Mouse (Mus musculus): ENCODE measurements around the gene Cdh16. TPM values are rescaled to one million over a fixed set of nuclear protein-coding genes. Genes with fewer than 3 reads are reported as not detected.

The Cdh16 gene
- total and polyA plus RNA-seq, 2 experiments from 2014 or later = not detected

DNA sequence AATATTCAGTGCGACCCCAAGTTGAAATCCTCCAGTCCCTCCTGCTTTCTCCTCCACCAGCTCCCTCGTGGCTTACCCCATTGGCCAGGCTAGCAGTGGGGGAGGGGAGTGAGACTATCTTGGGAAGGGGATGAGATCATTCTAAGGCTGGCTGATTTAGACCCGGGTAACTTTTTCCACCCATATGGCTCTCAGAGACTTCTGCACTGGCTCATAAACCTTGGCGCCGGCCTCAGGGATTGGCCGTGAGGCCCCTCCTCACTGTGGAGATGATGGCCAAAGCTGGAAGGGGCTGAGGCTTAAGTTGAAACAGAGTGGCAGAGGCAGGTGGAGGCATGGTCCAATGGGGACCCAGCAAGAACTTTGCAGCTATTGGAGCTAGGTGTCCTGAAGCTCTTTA, 17.9 kb downstream of the Cdh16 start:
- Histone ChIP-seq H3K9ac (replicated peaks; ENCODE audit: low read length) (no peak overlapping the region), H3K4me3 (ENCODE audit: low read length) (no peak overlapping the region), H3K27ac (no peak overlapping the region), H3K4me2 (ENCODE audit: low read depth, low read length) (no peak overlapping the region), H3K36me3 (ENCODE audit: insufficient read depth, low read length) (no peaks in the 10 kb centered on the region), H3K27me3 (ENCODE audit: insufficient read depth, low read length) (no peaks in the 10 kb centered on the region), H3K9me3 (ENCODE audit: low read length) (no peaks in the 10 kb centered on the region), H3K4me1 (ENCODE audit: insufficient read depth, low read length) (0 out of 2 replicates have a peak, but pooled peaks cover 6% of the 10 kb centered on the region)
- no peak for ATAC-seq
- TF ChIP-seq CTCF (IDR thresholded peaks at IDR 0.05; ENCODE audit: low read depth) = no peak
- no peak for DNase-seq (ENCODE audit: low spot score)
- WGBS = 47% methylated on average over 6 of the region's 6 CpGs

DNA sequence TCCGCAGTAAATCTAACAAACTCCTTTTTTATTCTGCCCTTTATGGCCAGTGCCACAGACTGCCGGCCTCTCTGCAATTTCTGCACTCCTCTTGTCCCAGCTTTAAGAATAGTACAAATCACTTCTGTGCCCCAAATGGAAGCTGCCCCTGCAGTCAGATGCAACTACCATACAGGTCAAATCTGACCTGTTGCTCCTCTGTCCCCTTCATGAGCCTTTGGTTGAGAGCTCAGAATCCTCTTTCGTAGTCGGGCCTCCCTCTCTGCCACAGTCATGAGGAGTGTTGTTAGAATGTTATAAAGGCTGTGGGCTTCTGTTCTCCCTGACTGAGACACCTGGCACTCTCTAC, 21.0 kb downstream of the Cdh16 start:
- H3K36me3 ChIP-seq (ENCODE audit: insufficient read depth, low read length) = no peaks in the 10 kb centered on the region
- no peak for DNase-seq (ENCODE audit: low spot score)
- TF ChIP-seq CTCF (IDR thresholded peaks at IDR 0.05; ENCODE audit: low read depth) = no peak
- WGBS = 77% methylated on average over 4 of the region's 4 CpGs
- H3K9ac ChIP-seq (replicated peaks; ENCODE audit: low read length) = no peak overlapping the region
- no peak for ATAC-seq
- H3K27me3 ChIP-seq (ENCODE audit: insufficient read depth, low read length) = no peaks in the 10 kb centered on the region
- 0 out of 2 replicates have a peak, but pooled peaks cover 6% of the 10 kb centered on the region for H3K4me1 ChIP-seq (ENCODE audit: insufficient read depth, low read length)
- no peak overlapping the region for H3K4me3 ChIP-seq (ENCODE audit: low read length)
- H3K9me3 ChIP-seq (ENCODE audit: low read length) = no peaks in the 10 kb centered on the region
- no peak overlapping the region for H3K4me2 ChIP-seq (ENCODE audit: low read depth, low read length)
- no peak overlapping the region for H3K27ac ChIP-seq

DNA sequence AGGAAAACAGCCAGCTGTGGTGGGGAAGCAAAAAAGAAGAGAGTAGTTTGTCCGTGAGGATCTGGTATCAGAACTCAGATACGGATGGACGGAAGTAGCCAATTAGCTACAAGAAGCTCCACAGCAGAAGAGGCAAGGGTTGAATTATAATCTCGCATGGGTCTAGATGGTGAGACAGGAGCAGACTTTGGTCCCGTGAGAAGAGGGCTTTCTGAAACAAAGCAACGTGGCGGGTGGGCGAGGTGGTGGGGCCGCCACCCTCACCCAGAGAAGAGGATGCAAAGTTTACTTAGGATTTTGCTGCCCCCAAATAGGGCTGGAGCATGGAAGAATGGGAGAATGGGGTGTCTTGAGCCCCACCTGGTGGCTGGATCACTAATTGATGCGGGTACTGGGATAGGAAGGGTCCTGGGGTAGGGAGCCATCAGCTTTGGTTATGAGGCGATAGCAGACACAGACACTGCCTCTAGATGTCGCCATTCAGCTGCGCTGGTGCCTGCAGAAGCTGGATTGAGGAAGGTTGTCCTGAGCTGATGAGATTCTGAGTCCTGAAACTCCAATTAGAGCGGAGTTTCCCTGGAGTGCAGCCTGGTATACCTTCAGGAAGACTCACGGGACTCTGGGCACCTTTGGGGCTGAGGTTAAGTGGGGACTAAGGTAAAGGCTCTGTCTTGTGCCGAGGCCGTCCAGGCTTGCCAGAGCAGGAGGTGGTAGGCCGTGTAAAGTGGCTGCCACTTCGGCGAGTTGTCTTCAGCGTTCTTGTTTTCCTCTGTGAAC, 21.5 kb downstream of the Cdh16 start:
- H3K4me1 ChIP-seq (ENCODE audit: insufficient read depth, low read length) = 0 out of 2 replicates have a peak, but pooled peaks cover 6% of the 10 kb centered on the region
- no peak overlapping the region for H3K9ac ChIP-seq (replicated peaks; ENCODE audit: low read length)
- no peaks in the 10 kb centered on the region for H3K36me3 ChIP-seq (ENCODE audit: insufficient read depth, low read length)
- no peak overlapping the region for H3K27ac ChIP-seq
- H3K4me2 ChIP-seq (ENCODE audit: low read depth, low read length) = peak overlapping the region; percentile 52
- DNase-seq (ENCODE audit: low spot score) = peak; percentile 94
- ATAC-seq = peak; percentile 92
- H3K27me3 ChIP-seq (ENCODE audit: insufficient read depth, low read length) = no peaks in the 10 kb centered on the region
- peak overlapping the region; percentile 11; the same call in 1 of the 2 replicates for H3K4me3 ChIP-seq (ENCODE audit: low read length)
- TF ChIP-seq CTCF (IDR thresholded peaks at IDR 0.05; ENCODE audit: low read depth) = peak; percentile 98
- no peaks in the 10 kb centered on the region for H3K9me3 ChIP-seq (ENCODE audit: low read length)
- WGBS = 19% methylated on average over 21 of the region's 21 CpGs

DNA sequence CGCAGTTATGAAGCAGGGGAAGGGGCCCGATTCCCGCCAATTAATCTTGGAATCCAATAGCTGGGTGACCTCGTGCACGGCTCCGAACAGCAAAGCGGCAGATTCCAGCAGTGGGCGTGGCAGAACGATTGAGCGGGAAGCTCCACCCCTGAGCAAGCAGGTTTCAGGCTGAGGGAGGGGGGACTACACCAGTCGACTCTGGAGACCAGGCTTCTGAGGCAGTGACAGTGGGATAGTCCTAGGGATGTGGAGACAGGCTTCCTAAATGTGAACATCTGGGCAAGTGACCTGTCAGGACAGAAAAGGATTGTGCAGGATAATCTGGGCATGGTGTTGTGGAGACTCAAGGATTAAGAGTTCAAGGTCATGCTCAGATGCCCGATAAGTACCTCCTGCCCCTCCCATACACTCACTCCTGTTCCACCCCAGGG, 22.2 kb downstream of the Cdh16 start:
- H3K4me3 ChIP-seq (ENCODE audit: low read length) = no peak overlapping the region
- WGBS = 3% methylated on average over 12 of the region's 12 CpGs
- H3K9ac ChIP-seq (replicated peaks; ENCODE audit: low read length) = no peak overlapping the region
- peak; percentile 19; the same call in 1 of the 2 replicates for ATAC-seq
- 0 out of 2 replicates have a peak, but pooled peaks cover 6% of the 10 kb centered on the region for H3K4me1 ChIP-seq (ENCODE audit: insufficient read depth, low read length)
- H3K9me3 ChIP-seq (ENCODE audit: low read length) = no peaks in the 10 kb centered on the region
- no peak for DNase-seq (ENCODE audit: low spot score)
- peak overlapping the region; percentile 52 for H3K4me2 ChIP-seq (ENCODE audit: low read depth, low read length)
- no peak for TF ChIP-seq CTCF (IDR thresholded peaks at IDR 0.05; ENCODE audit: low read depth)
- H3K27ac ChIP-seq = no peak overlapping the region
- no peaks in the 10 kb centered on the region for H3K27me3 ChIP-seq (ENCODE audit: insufficient read depth, low read length)
- H3K36me3 ChIP-seq (ENCODE audit: insufficient read depth, low read length) = no peaks in the 10 kb centered on the region

DNA sequence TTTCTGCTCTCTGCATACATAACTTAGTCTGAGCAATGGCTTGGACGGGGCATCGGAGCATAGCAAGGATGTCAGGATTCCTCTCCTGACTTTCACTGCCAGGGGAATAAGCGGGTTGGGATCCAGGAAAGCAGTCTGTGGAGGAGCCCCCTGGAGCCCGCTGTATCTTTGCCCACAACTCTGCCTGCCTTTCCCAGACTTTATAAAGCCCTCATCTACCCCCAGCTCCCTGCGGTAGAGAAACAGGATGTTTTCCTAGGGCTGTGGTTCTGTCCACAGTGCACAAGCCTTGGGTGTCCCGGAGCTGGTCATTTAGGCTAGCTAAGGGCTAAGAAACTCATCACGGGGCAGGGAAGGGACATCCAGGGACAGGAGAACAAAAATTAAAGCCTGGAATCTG, 22.8 kb downstream of the Cdh16 start:
- H3K4me1 ChIP-seq (ENCODE audit: insufficient read depth, low read length) = 0 out of 2 replicates have a peak, but pooled peaks cover 6% of the 10 kb centered on the region
- H3K4me3 ChIP-seq (ENCODE audit: low read length) = no peak overlapping the region
- no peaks in the 10 kb centered on the region for H3K27me3 ChIP-seq (ENCODE audit: insufficient read depth, low read length)
- H3K27ac ChIP-seq = no peak overlapping the region
- H3K9ac ChIP-seq (replicated peaks; ENCODE audit: low read length) = no peak overlapping the region
- peak overlapping the region; percentile 52; the same call in 1 of the 2 replicates for H3K4me2 ChIP-seq (ENCODE audit: low read depth, low read length)
- H3K9me3 ChIP-seq (ENCODE audit: low read length) = no peaks in the 10 kb centered on the region
- WGBS = 29% methylated on average over 7 of the region's 7 CpGs
- TF ChIP-seq CTCF (IDR thresholded peaks at IDR 0.05; ENCODE audit: low read depth) = no peak
- DNase-seq (ENCODE audit: low spot score) = no peak
- ATAC-seq = no peak
- H3K36me3 ChIP-seq (ENCODE audit: insufficient read depth, low read length) = no peaks in the 10 kb centered on the region

DNA sequence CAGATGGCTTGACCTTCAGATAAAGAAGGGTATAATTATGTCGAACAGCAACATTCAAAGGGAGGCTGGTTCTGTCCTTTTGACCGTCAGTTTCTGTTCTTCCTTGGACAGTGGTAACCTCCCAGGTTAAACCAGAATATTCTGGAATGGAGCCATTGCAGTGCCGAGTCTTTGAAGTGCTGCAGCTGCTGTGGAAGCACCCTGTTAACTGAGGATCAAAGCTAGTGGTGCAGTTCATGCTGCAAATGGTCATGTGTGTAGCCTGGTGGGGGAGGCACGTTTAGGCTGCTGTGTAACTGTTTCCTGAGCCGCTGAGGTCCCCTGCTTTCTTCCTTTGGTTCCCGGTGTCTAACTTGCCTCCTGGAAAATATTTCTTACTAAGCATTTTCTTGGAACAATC, 25.7 kb downstream of the Cdh16 start:
- Histone ChIP-seq H3K9me3 (ENCODE audit: low read length) (no peaks in the 10 kb centered on the region), H3K36me3 (ENCODE audit: insufficient read depth, low read length) (peaks cover 18% of the 10 kb centered on the region), H3K4me1 (ENCODE audit: insufficient read depth, low read length) (0 out of 2 replicates have a peak, but pooled peaks cover 6% of the 10 kb centered on the region), H3K27ac (no peak overlapping the region), H3K4me3 (ENCODE audit: low read length) (no peak overlapping the region), H3K4me2 (ENCODE audit: low read depth, low read length) (no peak overlapping the region), H3K27me3 (ENCODE audit: insufficient read depth, low read length) (no peaks in the 10 kb centered on the region), H3K9ac (replicated peaks; ENCODE audit: low read length) (no peak overlapping the region)
- ATAC-seq (no peak), DNase-seq (ENCODE audit: low spot score) (no peak)
- TF ChIP-seq CTCF (IDR thresholded peaks at IDR 0.05; ENCODE audit: low read depth) = no peak
- 67% methylated on average over 6 of the region's 6 CpGs for WGBS

DNA sequence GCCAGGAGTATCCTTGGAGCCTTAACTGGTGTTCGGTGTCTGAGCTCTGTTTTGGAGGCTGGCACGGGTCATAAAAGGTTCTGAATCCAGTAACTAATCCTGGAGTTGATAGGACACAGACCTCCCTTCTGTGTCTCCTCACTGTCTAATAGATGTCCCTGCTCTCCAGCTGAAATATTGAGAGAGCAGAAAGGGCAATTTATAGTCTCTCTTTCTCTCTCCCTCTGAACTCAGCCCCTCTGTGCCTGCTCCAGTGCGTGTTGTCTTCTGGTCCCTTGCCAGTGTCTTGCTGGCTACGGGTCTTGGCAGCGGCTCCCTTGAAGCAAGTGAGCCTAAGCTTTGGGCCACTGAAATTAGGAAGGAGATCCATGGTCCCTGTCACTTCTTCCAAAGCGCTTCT, 26.5 kb downstream of the Cdh16 start:
- no peak for TF ChIP-seq CTCF (IDR thresholded peaks at IDR 0.05; ENCODE audit: low read depth)
- no peaks in the 10 kb centered on the region for H3K9me3 ChIP-seq (ENCODE audit: low read length)
- no peaks in the 10 kb centered on the region for H3K27me3 ChIP-seq (ENCODE audit: insufficient read depth, low read length)
- no peak overlapping the region for H3K4me3 ChIP-seq (ENCODE audit: low read length)
- 0 out of 2 replicates have a peak, but pooled peaks cover 6% of the 10 kb centered on the region for H3K4me1 ChIP-seq (ENCODE audit: insufficient read depth, low read length)
- DNase-seq (ENCODE audit: low spot score) (no peak), ATAC-seq (no peak)
- H3K27ac ChIP-seq = no peak overlapping the region
- H3K9ac ChIP-seq (replicated peaks; ENCODE audit: low read length) = no peak overlapping the region
- WGBS = 60% methylated on average over 6 of the region's 6 CpGs
- H3K36me3 ChIP-seq (ENCODE audit: insufficient read depth, low read length) = peaks cover 18% of the 10 kb centered on the region
- no peak overlapping the region for H3K4me2 ChIP-seq (ENCODE audit: low read depth, low read length)
